Mouse (Mus musculus) midbrain, embryonic 16.5 days (tissue): Measurements from ENCODE around the gene Med27. TPM values are rescaled to one million over a fixed set of nuclear protein-coding genes. Genes with fewer than 3 reads are reported as not detected.
"Not testable (repeated sequence)": the region's sequence is repeated elsewhere in the genome, so short reads cannot be mapped to it uniquely, and the experiment has no call there.

Experiments
- ATAC-seq: fragments of 200-750 bp; cut with Nextera tagmentation; 2 replicates; pipeline ENCODE4 v1.8.0; 2017; ENCODE audit warnings: moderate TSS enrichment
- H3K27ac ChIP-seq: fragments of 300-500 bp; sonication (generic); 2 replicates; pipeline ENCODE4 v1.5.1; 2014; ENCODE audit warnings: mild to moderate bottlenecking, low read length, mixed read lengths
- H3K27me3 ChIP-seq: fragments of 300-500 bp; sonication (generic); 2 replicates; pipeline ENCODE4 v1.6.1; 2014; ENCODE audit warnings: low read depth, low read length, mixed read lengths; ENCODE audit not compliant: control insufficient read depth, insufficient read depth
- H3K36me3 ChIP-seq: fragments of 300-500 bp; sonication (generic); 2 replicates; pipeline ENCODE4 v1.6.1; 2014; ENCODE audit warnings: mild to moderate bottlenecking, low read length, moderate library complexity, mixed read lengths; ENCODE audit not compliant: control insufficient read depth, insufficient read depth
- H3K4me1 ChIP-seq: fragments of 300-500 bp; sonication (generic); 2 replicates; pipeline ENCODE4 v1.6.1; 2014; ENCODE audit warnings: mild to moderate bottlenecking, low read length, mixed read lengths; ENCODE audit not compliant: control insufficient read depth, insufficient read depth
- H3K4me2 ChIP-seq: fragments of 300-500 bp; sonication (generic); 2 replicates; pipeline ENCODE4 v1.6.1; 2014; ENCODE audit warnings: mild to moderate bottlenecking, low read length, mixed read lengths
- H3K4me3 ChIP-seq: fragments of 300-500 bp; sonication (generic); 2 replicates; pipeline ENCODE4 v1.5.1; 2014; ENCODE audit warnings: low read depth, mild to moderate bottlenecking, low read length, moderate library complexity, mixed read lengths
- H3K9ac ChIP-seq: fragments of 300-500 bp; sonication (generic); 2 replicates; pipeline ENCODE4 v1.6.1; 2014; ENCODE audit warnings: low read depth, low read length, mixed read lengths
- H3K9me3 ChIP-seq: fragments of 300-500 bp; sonication (generic); replicated peaks from 2 replicates; pipeline ENCODE4 v1.6.1; 2014; ENCODE audit warnings: mild to moderate bottlenecking, low read length, mixed read lengths; ENCODE audit not compliant: control insufficient read depth, poor library complexity, severe bottlenecking
- WGBS: fragments of 180-500 bp; shearing (Covaris S2); extraction: QIAGEN DNeasy Blood & Tissue Kit; methylation state at CpG from one replicate; pipeline ENCODE4 v1.1.7; 2014; 5-methylcytosine and 5-hydroxymethylcytosine counted together
- polyA plus RNA-seq: library from polyadenylated mRNA; unstranded; fragments of >200 nt; fragmentation: Nextera tagmentation; extraction: Ambion mirVana; gene quantifications from 2 replicates; pipeline ENCODE4 v1.2.1, GENCODE M21; 2015

Gene Med27
- polyA plus RNA-seq, 1 experiment from 2014 or later, result 70.6 TPM

- H3K27me3 ChIP-seq, result no peaks in the 10 kb centered on the region
- peaks cover 44% of the 10 kb centered on the region for H3K4me1 ChIP-seq
- H3K27ac ChIP-seq, result peak overlapping the region; percentile 22; the same call in 1 of the 2 replicates
- WGBS, result 59% methylated on average over 6 of the region's 6 CpGs
- no peaks in the 10 kb centered on the region for H3K36me3 ChIP-seq
- H3K9me3 ChIP-seq, result no peaks in the 10 kb centered on the region
- H3K4me2 ChIP-seq, result no peak overlapping the region
- H3K4me3 ChIP-seq, result no peak overlapping the region
- H3K9ac ChIP-seq, result 0 out of 2 replicates have a peak overlapping the region, but pooled peaks have one; percentile 1
- ATAC-seq, result no peak
These were observed 173.6 kb downstream of the Med27 start for GRCm38 (mm10) chr2:29520206-29520605.

GRCm38 (mm10) chr2:29521486-29521885 lies 174.9 kb downstream of the Med27 start:
- Histone ChIP-seq H3K4me3 (no peak overlapping the region), H3K4me2 (no peak overlapping the region), H3K36me3 (no peaks in the 10 kb centered on the region), H3K27ac (no peak overlapping the region), H3K4me1 (peaks cover 44% of the 10 kb centered on the region), H3K27me3 (no peaks in the 10 kb centered on the region), H3K9me3 (no peaks in the 10 kb centered on the region), H3K9ac (no peak overlapping the region)
- ATAC-seq, result no peak
- 69% methylated on average over 7 of the region's 7 CpGs for WGBS

GRCm38 (mm10) chr2:29523918-29524811 lies 177.5 kb downstream of the Med27 start:
- Histone ChIP-seq H3K9me3 (no peaks in the 10 kb centered on the region), H3K4me3 (no peak overlapping the region), H3K4me1 (peaks cover 28% of the 10 kb centered on the region), H3K9ac (peak overlapping the region; percentile 23; the same call in 1 of the 2 replicates), H3K4me2 (no peak overlapping the region), H3K27ac (no peak overlapping the region), H3K36me3 (no peaks in the 10 kb centered on the region), H3K27me3 (no peaks in the 10 kb centered on the region)
- WGBS, result 43% methylated on average over 12 of the region's 12 CpGs
- peak; percentile 33; the same call in 1 of the 2 replicates for ATAC-seq

GRCm38 (mm10) chr2:29525273-29525805 lies 178.7 kb downstream of the Med27 start:
- peaks cover 16% of the 10 kb centered on the region for H3K4me1 ChIP-seq
- no peak for ATAC-seq
- no peak overlapping the region for H3K27ac ChIP-seq
- H3K4me3 ChIP-seq, result no peak overlapping the region
- WGBS, result 49% methylated on average over 4 of the region's 4 CpGs
- H3K9me3 ChIP-seq, result no peaks in the 10 kb centered on the region
- no peak overlapping the region for H3K9ac ChIP-seq
- H3K36me3 ChIP-seq, result no peaks in the 10 kb centered on the region
- no peak overlapping the region for H3K4me2 ChIP-seq
- H3K27me3 ChIP-seq, result no peaks in the 10 kb centered on the region

GRCm38 (mm10) chr2:29526266-29526665 lies 179.6 kb downstream of the Med27 start:
- Histone ChIP-seq H3K36me3 (no peaks in the 10 kb centered on the region), H3K4me1 (peaks cover 16% of the 10 kb centered on the region), H3K27ac (0 out of 2 replicates have a peak overlapping the region, but pooled peaks have one; percentile 24), H3K9ac (no peak overlapping the region), H3K4me3 (no peak overlapping the region), H3K27me3 (no peaks in the 10 kb centered on the region), H3K9me3 (no peaks in the 10 kb centered on the region), H3K4me2 (no peak overlapping the region)
- peak; percentile 22; the same call in 1 of the 2 replicates for ATAC-seq
- 64% methylated on average over 14 of the region's 14 CpGs for WGBS

- H3K36me3 ChIP-seq, H3K9me3 ChIP-seq, H3K27me3 ChIP-seq, H3K4me3 ChIP-seq, H3K9ac ChIP-seq, H3K27ac ChIP-seq, ATAC-seq, H3K4me2 ChIP-seq: not testable (repeated sequence)
- 94% methylated on average over 7 of the region's 9 CpGs for WGBS
- peaks cover 16% of the 10 kb centered on the region for H3K4me1 ChIP-seq
These were observed 180.9 kb downstream of the Med27 start for GRCm38 (mm10) chr2:29527480-29527879.

GRCm38 (mm10) chr2:29528811-29529210 lies 182.2 kb downstream of the Med27 start:
- WGBS, result 94% methylated on average over 5 of the region's 5 CpGs
- Histone ChIP-seq H3K9me3 (no peaks in the 10 kb centered on the region), H3K4me3 (no peak overlapping the region), H3K27ac (no peak overlapping the region), H3K4me1 (peaks cover 7% of the 10 kb centered on the region), H3K9ac (no peak overlapping the region), H3K27me3 (no peaks in the 10 kb centered on the region), H3K4me2 (no peak overlapping the region), H3K36me3 (no peaks in the 10 kb centered on the region)
- ATAC-seq, result no peak

- H3K27me3 ChIP-seq, ATAC-seq, H3K36me3 ChIP-seq, H3K27ac ChIP-seq, H3K4me2 ChIP-seq, H3K9me3 ChIP-seq, H3K9ac ChIP-seq, H3K4me3 ChIP-seq, H3K4me1 ChIP-seq: not testable (repeated sequence)
- 96% methylated on average over 2 of the region's 2 CpGs for WGBS
These were observed 183.2 kb downstream of the Med27 start for GRCm38 (mm10) chr2:29529788-29530187.

GRCm38 (mm10) chr2:29532173-29532572 lies 185.6 kb downstream of the Med27 start:
- Histone ChIP-seq H3K36me3 (no peaks in the 10 kb centered on the region), H3K4me1 (no peaks in the 10 kb centered on the region), H3K4me3 (no peak overlapping the region), H3K27me3 (no peaks in the 10 kb centered on the region), H3K4me2 (no peak overlapping the region), H3K9ac (no peak overlapping the region), H3K27ac (no peak overlapping the region), H3K9me3 (no peaks in the 10 kb centered on the region)
- 97% methylated on average over 3 of the region's 3 CpGs for WGBS
- no peak for ATAC-seq
